Mouse (Mus musculus) urinary bladder, postnatal 10 days (tissue): Measurements from ENCODE around the gene Prkce.

Experiments
- DNase-seq: peaks from one replicate; pipeline ENCODE4 v3.0.0; 2022; ENCODE audit warnings: low spot score

Prkce gene

DNA sequence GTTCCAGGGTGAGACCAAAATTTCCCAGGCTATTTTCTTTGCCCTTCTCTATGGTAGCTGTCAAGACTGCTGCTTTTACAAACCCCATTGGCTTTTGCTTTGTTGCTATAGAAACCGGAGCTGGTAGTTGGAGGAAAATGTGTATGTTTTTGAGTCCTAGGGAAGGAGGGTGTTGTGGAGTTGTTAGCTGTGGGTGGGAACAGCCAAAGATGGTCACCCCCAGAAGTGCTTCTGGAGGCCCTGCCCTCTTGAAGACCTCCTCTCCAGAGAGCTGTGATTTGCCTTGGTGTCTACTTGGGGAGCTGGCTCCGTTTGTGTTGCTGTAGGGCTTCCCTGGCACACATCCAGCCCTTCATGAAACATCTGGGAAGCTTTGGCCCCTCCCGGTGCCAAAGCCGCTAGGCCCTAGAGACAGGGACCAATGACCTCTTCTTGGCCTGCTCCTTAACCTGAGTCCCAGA lies 203.5 kb downstream of the Prkce start:
- DNase-seq: no peak

DNA sequence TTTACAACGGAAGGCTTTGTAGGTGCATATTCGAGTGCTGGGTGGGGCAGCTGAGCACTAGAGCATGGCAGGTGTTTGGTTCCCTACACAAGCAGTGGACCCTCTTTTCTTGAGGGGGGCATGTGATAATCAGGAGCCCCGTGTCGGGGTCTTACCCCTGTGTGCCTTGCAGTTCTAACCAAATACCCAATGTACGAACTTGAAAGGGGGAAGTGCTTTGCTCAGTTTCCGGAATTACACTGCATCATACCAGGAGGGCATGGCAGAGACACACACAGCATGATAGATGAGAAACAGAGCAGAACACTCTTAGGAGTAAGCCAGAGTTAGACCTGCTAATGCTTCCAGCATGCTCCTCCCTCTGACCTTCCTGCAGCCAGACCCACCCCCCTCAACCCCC lies 208.8 kb downstream of the Prkce start:
- no peak for DNase-seq

GRCm38 (mm10) chr17:86377863-86378262 lies 210.3 kb downstream of the Prkce start:
- DNase-seq: no peak

DNA sequence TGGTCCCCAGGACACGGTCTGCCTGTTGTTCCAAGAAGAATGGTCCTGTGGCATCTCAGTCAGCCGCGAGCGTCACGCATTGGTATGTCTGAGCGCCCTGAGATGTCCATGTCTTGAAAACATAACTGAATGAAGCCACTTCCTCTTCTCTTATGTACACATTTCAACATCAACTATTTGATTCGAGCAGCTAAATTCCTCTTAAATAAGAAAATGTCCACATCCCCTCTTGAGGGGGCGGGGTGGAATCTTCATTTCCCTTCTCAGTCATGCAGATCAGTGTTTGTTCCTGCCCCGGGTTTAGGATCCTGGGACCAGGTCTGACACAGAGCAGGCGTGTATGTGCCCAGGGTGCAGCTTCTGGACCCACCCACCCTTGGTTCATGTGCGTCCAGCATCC lies 211.0 kb downstream of the Prkce start:
- DNase-seq: no peak

DNA sequence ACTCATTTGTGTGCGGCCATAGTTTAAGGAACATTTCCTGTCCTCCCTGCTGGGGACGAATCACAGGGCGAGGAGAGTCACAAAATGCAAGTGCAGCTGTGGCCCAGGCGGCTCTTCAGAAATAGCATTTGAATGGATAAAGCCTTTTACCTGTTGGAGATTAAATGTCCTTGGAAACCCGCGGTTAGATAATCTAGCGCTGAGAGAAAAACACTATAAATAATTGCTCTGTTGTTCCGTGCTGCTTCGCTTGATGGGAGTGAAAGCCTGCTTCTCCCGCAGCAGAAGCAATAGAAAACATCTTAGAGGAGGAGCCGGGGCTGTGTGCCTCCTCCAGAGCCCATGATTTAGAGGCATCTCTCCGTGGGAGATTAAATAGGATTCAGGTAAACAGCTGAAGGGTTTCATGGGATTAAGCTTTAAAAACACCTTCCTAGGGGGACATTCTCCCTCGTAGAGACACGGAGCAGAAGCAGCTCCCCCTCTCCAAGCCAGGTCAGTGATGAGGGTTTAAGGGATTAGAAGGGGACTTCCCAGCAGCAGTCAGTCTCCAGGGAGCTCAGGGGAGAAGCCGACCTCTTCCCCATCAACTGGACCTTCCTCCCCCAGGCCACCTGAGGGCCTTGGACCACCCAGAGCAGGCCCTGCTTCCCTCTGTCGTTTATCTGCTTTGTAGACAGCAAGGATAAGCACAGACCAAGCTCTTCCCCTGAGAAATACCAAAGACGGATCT lies 212.0 kb downstream of the Prkce start:
- DNase-seq: no peak

- no peak for DNase-seq
Observed at GRCm38 (mm10) chr17:86381464-86381863, 213.9 kb downstream of the Prkce start.

GRCm38 (mm10) chr17:86382885-86383284 lies 215.3 kb downstream of the Prkce start:
- DNase-seq: no peak

GRCm38 (mm10) chr17:86383699-86384572 lies 216.4 kb downstream of the Prkce start:
- no peak for DNase-seq

GRCm38 (mm10) chr17:86392475-86392874 lies 224.9 kb downstream of the Prkce start:
- no peak for DNase-seq

DNA sequence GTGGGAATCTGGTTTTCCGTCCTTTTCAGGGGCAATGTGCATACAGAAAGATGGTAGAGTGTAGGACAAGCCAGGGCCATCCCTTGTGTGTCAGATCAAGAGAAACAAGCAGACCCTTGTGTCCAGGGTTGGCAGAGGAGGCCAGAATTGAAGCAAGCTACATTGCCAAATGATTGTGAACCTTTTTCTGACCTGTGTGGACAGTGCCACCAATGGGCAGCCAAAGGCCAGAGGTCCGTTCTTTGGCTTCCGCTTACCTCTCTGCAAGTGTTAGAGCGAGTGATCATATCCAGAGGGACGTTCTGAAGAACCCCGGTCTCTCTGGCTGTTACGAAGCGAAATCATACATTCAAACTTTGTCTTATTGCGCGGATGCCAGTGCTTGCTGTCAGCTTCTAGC lies 225.6 kb downstream of the Prkce start:
- DNase-seq: no peak

DNA sequence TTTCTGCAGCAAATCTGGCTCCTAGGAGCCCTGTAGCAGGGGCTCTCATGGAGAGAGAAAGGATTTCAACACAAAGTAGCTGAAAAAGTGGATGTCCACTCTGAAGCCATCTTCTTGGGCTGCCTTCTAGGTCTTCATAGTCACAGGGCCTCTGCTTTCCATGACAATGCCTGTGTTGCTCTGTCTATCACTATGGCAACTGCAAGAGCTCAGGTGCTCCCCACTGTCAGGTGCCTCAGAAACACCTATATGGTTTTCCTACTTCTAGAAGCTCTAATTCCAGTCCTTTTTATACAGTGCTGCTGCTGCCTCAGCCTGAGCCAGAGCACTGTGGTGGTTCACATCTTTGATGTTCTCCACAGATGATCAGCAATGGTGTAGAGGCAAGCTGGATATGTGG lies 229.5 kb downstream of the Prkce start:
- DNase-seq: no peak

DNA sequence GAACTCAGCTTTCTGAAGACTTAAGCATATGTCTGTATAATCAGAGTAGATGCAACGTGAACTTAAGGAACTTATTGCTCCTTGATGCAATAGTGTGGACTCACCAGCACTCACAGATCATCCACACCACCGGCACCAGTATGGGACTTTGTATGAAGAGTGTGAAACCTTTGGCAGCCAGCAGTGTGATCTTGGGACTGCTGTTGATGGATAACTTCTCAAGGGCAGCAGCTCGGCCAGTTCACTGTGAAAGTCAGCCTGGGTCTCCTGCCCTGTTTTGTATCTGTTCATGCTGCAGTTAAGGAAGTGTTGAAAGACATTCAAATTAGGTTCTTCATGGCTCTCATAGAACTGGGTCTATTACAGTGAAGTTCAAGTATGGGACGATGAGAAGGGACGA lies 230.1 kb downstream of the Prkce start:
- no peak for DNase-seq

DNA sequence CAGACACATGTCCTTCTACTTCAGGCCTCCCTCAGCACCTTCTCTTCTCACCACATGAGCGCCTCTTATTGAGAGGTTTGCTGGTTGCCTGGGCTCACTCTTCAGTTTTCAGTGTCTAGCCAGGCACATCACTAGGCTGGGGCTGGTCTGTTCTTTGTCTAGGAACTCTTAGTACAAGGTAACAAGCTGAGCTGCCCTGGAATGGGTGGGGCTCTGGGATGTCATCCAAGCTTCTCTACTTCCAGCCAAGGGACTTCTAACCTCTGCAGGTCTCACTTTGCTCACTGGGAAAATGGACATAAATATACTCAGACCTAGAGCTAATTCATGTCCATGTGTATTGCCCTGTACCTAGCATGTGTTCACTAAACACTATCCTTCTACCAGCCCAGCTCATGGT lies 230.6 kb downstream of the Prkce start:
- no peak for DNase-seq

GRCm38 (mm10) chr17:86400032-86400431 lies 232.4 kb downstream of the Prkce start:
- no peak for DNase-seq

DNA sequence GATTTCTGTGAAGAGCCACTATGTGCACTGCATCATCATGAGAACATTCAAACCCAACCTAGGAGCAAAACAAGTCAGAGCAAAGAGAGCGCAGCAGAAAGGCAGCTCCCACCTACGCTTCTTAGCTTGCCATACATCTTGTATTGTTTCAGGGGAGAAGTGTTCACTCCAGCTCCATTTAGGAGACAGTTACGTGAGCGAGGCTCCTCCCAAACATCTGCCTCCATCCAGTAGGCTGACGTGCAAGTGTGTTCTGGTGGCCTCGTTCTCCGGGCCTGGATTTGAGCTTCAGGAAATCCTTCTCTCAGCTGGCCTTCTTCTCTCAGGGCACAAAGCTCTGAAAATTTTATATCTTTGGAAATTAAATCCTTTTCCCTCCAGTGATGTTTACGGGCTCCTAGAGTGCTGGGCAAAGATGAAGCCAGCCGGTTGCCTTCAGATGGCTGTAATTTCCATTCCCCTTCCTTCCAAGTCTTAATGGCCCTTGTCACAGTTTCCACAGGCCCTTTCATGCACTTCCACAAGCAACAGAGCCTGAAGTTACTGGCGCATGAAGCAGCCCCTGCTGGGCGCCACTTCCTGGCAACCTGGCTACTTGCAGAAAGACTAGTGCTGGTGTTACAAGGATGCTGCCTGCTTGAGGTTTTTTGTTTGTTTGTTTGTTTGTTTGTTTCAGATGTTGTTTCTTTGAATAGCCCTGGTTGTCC lies 237.4 kb downstream of the Prkce start:
- DNase-seq: no peak

- DNase-seq: no peak
Observed at GRCm38 (mm10) chr17:86405644-86406043, 238.1 kb downstream of the Prkce start.

GRCm38 (mm10) chr17:86407921-86408613 lies 240.5 kb downstream of the Prkce start:
- DNase-seq: no peak

- DNase-seq: no peak
Observed at GRCm38 (mm10) chr17:86408614-86409006, 241.0 kb downstream of the Prkce start.

- no peak for DNase-seq
Observed at GRCm38 (mm10) chr17:86409485-86409884, 241.9 kb downstream of the Prkce start.

- no peak for DNase-seq
Observed at GRCm38 (mm10) chr17:86410496-86410895, 242.9 kb downstream of the Prkce start.

DNA sequence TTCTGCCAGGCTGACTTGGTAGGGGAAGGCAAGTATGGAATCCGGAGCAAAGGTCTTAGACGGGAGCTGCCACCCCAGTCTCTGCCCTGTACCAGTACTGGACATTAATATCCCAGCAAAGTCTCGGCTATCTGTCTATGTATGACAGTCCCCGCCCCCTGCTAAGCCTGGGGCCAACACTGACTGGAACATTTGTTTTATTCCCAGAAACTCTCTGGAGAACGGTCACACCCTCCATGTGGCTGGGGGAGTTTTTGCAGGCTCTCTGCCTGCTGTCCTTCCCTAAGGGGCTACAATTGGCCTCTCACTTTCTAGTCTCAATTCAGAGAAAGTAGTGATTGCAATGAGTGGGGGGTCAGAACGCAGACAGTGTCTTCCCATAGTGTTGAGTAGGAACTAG lies 244.6 kb downstream of the Prkce start:
- DNase-seq: no peak

DNA sequence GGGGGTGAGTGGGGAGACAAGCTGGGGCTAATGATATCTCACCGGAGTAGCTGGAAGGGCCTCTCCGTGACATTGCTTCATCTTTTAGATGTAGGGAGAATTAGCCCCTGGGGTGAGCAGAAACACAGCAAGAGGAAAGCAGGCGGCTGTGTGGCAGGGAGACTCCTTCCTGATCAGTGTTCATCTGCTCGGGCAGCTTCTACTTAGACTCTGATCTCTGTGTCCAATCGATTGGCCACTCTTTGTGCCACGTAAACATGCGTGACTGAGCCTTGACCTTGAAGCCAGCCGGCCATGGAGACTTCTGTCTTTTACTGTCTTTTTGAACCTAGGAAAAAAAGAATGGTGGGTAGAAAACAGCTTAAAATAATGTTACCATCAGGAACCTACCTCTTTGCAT lies 247.0 kb downstream of the Prkce start:
- no peak for DNase-seq
